Mouse (Mus musculus): Measurements from ENCODE around the gene Rftn2.

DNA sequence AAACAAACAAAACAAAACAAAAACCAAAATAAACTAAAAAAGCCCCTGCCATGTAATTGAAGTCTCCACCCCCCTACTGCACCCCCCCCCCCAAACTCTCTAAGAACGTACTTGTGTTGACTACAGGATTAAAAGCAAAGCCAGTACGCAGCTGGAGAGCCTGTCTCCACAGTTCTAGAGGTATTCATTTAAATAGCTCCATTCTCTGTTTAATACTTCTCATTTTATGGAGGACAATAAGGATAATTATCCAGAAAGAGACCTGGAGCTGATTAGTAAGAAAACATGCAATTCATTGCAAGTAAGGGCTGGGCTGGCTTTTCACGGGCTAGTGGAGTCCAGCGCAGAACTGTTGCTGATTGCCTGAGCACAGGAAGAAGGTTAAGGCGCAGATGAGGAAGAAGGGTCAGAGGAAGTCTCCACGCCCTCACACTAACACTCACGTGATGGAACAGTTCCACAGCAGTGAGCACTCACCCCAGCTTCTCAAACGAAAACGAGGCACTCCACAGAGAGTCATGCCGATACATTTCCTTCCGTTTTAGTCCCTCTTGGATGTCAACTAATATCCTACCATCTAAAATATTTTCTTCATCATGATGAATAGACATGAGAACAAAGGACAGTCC lies 11.3 kb downstream of the Rftn2 start:
- no peak for TF ChIP-seq CTCF (IDR thresholded peaks at IDR 0.05)
- no peak for TF ChIP-seq EP300 (IDR thresholded peaks at IDR 0.05)

All from lung, postnatal 0 days (tissue).